Mouse (Mus musculus): ENCODE results near the gene Nrxn3. TPM values are rescaled to one million over a fixed set of nuclear protein-coding genes. Genes with fewer than 3 reads are reported as not detected.
A peak's percentile ranks its signal among the peaks of the same experiment; 100 is the strongest.

The Nrxn3 gene
- polyA plus RNA-seq, 1 experiment from 2014 or later = 96.9 TPM

GRCm38 (mm10) chr12:89710459-89710858, 987.8 kb downstream of the Nrxn3 start:
- Histone ChIP-seq H3K9me3 (ENCODE audit: control insufficient read depth, low read length) (no peaks in the 10 kb centered on the region), H3K4me3 (replicated peaks; ENCODE audit: low read length) (no peak overlapping the region), H3K9ac (no peak overlapping the region), H3K4me1 (replicated peaks; ENCODE audit: control insufficient read depth, insufficient read depth, low read length) (no peaks in the 10 kb centered on the region), H3K27ac (no peak overlapping the region), H3K4me2 (replicated peaks) (no peak overlapping the region), H3K27me3 (ENCODE audit: control insufficient read depth, insufficient read depth, low read length) (no peaks in the 10 kb centered on the region), H3K36me3 (replicated peaks; ENCODE audit: control insufficient read depth, insufficient read depth) (no peaks in the 10 kb centered on the region)
- no peak for ATAC-seq (ENCODE audit: low FRiP score)
- no peak for DNase-seq (ENCODE audit: low spot score)
- WGBS = 87% methylated on average over 5 of the region's 5 CpGs

GRCm38 (mm10) chr12:89711791-89712190, 989.1 kb downstream of the Nrxn3 start:
- Histone ChIP-seq H3K4me3 (replicated peaks; ENCODE audit: low read length) (no peak overlapping the region), H3K4me2 (replicated peaks) (no peak overlapping the region), H3K9ac (no peak overlapping the region), H3K27ac (no peak overlapping the region), H3K27me3 (ENCODE audit: control insufficient read depth, insufficient read depth, low read length) (no peaks in the 10 kb centered on the region), H3K4me1 (replicated peaks; ENCODE audit: control insufficient read depth, insufficient read depth, low read length) (no peaks in the 10 kb centered on the region), H3K36me3 (replicated peaks; ENCODE audit: control insufficient read depth, insufficient read depth) (no peaks in the 10 kb centered on the region), H3K9me3 (ENCODE audit: control insufficient read depth, low read length) (no peaks in the 10 kb centered on the region)
- ATAC-seq (ENCODE audit: low FRiP score) (no peak), DNase-seq (ENCODE audit: low spot score) (no peak)
- WGBS = 89% methylated on average over 1 of the region's 1 CpGs

GRCm38 (mm10) chr12:89719194-89720080, 996.8 kb downstream of the Nrxn3 start:
- Histone ChIP-seq H3K27ac (no peak overlapping the region), H3K9me3 (ENCODE audit: control insufficient read depth, low read length) (no peaks in the 10 kb centered on the region), H3K36me3 (replicated peaks; ENCODE audit: control insufficient read depth, insufficient read depth) (no peaks in the 10 kb centered on the region), H3K9ac (no peak overlapping the region), H3K4me3 (replicated peaks; ENCODE audit: low read length) (no peak overlapping the region), H3K4me1 (replicated peaks; ENCODE audit: control insufficient read depth, insufficient read depth, low read length) (no peaks in the 10 kb centered on the region), H3K4me2 (replicated peaks) (no peak overlapping the region), H3K27me3 (ENCODE audit: control insufficient read depth, insufficient read depth, low read length) (no peaks in the 10 kb centered on the region)
- DNase-seq (ENCODE audit: low spot score) (no peak), ATAC-seq (ENCODE audit: low FRiP score) (no peak)
- WGBS = 36% methylated on average over 8 of the region's 8 CpGs

GRCm38 (mm10) chr12:89720945-89721344, 998.3 kb downstream of the Nrxn3 start:
- H3K9ac ChIP-seq = no peak overlapping the region
- no peak overlapping the region for H3K4me3 ChIP-seq (replicated peaks; ENCODE audit: low read length)
- 74% methylated on average over 3 of the region's 3 CpGs for WGBS
- no peak overlapping the region for H3K27ac ChIP-seq
- H3K9me3 ChIP-seq (ENCODE audit: control insufficient read depth, low read length) = no peaks in the 10 kb centered on the region
- no peaks in the 10 kb centered on the region for H3K36me3 ChIP-seq (replicated peaks; ENCODE audit: control insufficient read depth, insufficient read depth)
- DNase-seq (ENCODE audit: low spot score) (no peak), ATAC-seq (ENCODE audit: low FRiP score) (no peak)
- no peak overlapping the region for H3K4me2 ChIP-seq (replicated peaks)
- H3K27me3 ChIP-seq (ENCODE audit: control insufficient read depth, insufficient read depth, low read length) = no peaks in the 10 kb centered on the region
- no peaks in the 10 kb centered on the region for H3K4me1 ChIP-seq (replicated peaks; ENCODE audit: control insufficient read depth, insufficient read depth, low read length)

GRCm38 (mm10) chr12:89722462-89722861, 999.8 kb downstream of the Nrxn3 start:
- WGBS = 89% methylated on average over 14 of the region's 14 CpGs
- no peaks in the 10 kb centered on the region for H3K4me1 ChIP-seq (replicated peaks; ENCODE audit: control insufficient read depth, insufficient read depth, low read length)
- H3K27ac ChIP-seq = no peak overlapping the region
- DNase-seq (ENCODE audit: low spot score) (no peak), ATAC-seq (ENCODE audit: low FRiP score) (no peak)
- H3K27me3 ChIP-seq (ENCODE audit: control insufficient read depth, insufficient read depth, low read length) = no peaks in the 10 kb centered on the region
- no peak overlapping the region for H3K4me2 ChIP-seq (replicated peaks)
- no peaks in the 10 kb centered on the region for H3K9me3 ChIP-seq (ENCODE audit: control insufficient read depth, low read length)
- no peaks in the 10 kb centered on the region for H3K36me3 ChIP-seq (replicated peaks; ENCODE audit: control insufficient read depth, insufficient read depth)
- H3K4me3 ChIP-seq (replicated peaks; ENCODE audit: low read length) = no peak overlapping the region
- H3K9ac ChIP-seq = no peak overlapping the region

GRCm38 (mm10) chr12:89724048-89724447, 1001.4 kb downstream of the Nrxn3 start:
- no peaks in the 10 kb centered on the region for H3K9me3 ChIP-seq (ENCODE audit: control insufficient read depth, low read length)
- DNase-seq (ENCODE audit: low spot score) (no peak), ATAC-seq (ENCODE audit: low FRiP score) (no peak)
- no peak overlapping the region for H3K9ac ChIP-seq
- no peaks in the 10 kb centered on the region for H3K27me3 ChIP-seq (ENCODE audit: control insufficient read depth, insufficient read depth, low read length)
- H3K4me1 ChIP-seq (replicated peaks; ENCODE audit: control insufficient read depth, insufficient read depth, low read length) = no peaks in the 10 kb centered on the region
- H3K4me3 ChIP-seq (replicated peaks; ENCODE audit: low read length) = no peak overlapping the region
- no peak overlapping the region for H3K4me2 ChIP-seq (replicated peaks)
- no peaks in the 10 kb centered on the region for H3K36me3 ChIP-seq (replicated peaks; ENCODE audit: control insufficient read depth, insufficient read depth)
- 56% methylated on average over 3 of the region's 3 CpGs for WGBS
- H3K27ac ChIP-seq = no peak overlapping the region

GRCm38 (mm10) chr12:89742326-89742725, 1019.6 kb downstream of the Nrxn3 start:
- Histone ChIP-seq H3K9ac (no peak overlapping the region), H3K4me1 (replicated peaks; ENCODE audit: control insufficient read depth, insufficient read depth, low read length) (no peaks in the 10 kb centered on the region), H3K4me2 (replicated peaks) (no peak overlapping the region), H3K27me3 (ENCODE audit: control insufficient read depth, insufficient read depth, low read length) (no peaks in the 10 kb centered on the region), H3K36me3 (replicated peaks; ENCODE audit: control insufficient read depth, insufficient read depth) (no peaks in the 10 kb centered on the region), H3K4me3 (replicated peaks; ENCODE audit: low read length) (no peak overlapping the region), H3K9me3 (ENCODE audit: control insufficient read depth, low read length) (no peaks in the 10 kb centered on the region), H3K27ac (no peak overlapping the region)
- DNase-seq (ENCODE audit: low spot score) (no peak), ATAC-seq (ENCODE audit: low FRiP score) (no peak)
- 54% methylated on average over 1 of the region's 1 CpGs for WGBS

GRCm38 (mm10) chr12:89742796-89743195, 1020.1 kb downstream of the Nrxn3 start:
- WGBS = 92% methylated on average over 2 of the region's 2 CpGs
- no peak for ATAC-seq (ENCODE audit: low FRiP score)
- Histone ChIP-seq H3K27ac (no peak overlapping the region), H3K4me2 (replicated peaks) (no peak overlapping the region), H3K27me3 (ENCODE audit: control insufficient read depth, insufficient read depth, low read length) (no peaks in the 10 kb centered on the region), H3K9ac (no peak overlapping the region), H3K9me3 (ENCODE audit: control insufficient read depth, low read length) (no peaks in the 10 kb centered on the region), H3K4me1 (replicated peaks; ENCODE audit: control insufficient read depth, insufficient read depth, low read length) (no peaks in the 10 kb centered on the region), H3K36me3 (replicated peaks; ENCODE audit: control insufficient read depth, insufficient read depth) (no peaks in the 10 kb centered on the region), H3K4me3 (replicated peaks; ENCODE audit: low read length) (no peak overlapping the region)
- no peak for DNase-seq (ENCODE audit: low spot score)

GRCm38 (mm10) chr12:89764191-89765082, 1041.8 kb downstream of the Nrxn3 start:
- peak; percentile 78 for ATAC-seq (ENCODE audit: low FRiP score)
- Histone ChIP-seq H3K4me2 (replicated peaks) (peak overlapping the region; percentile 19), H3K9ac (no peak overlapping the region), H3K4me3 (replicated peaks; ENCODE audit: low read length) (no peak overlapping the region), H3K9me3 (ENCODE audit: control insufficient read depth, low read length) (no peaks in the 10 kb centered on the region), H3K27ac (peak overlapping the region; percentile 45), H3K36me3 (replicated peaks; ENCODE audit: control insufficient read depth, insufficient read depth) (no peaks in the 10 kb centered on the region), H3K27me3 (ENCODE audit: control insufficient read depth, insufficient read depth, low read length) (no peaks in the 10 kb centered on the region), H3K4me1 (replicated peaks; ENCODE audit: control insufficient read depth, insufficient read depth, low read length) (peaks cover 17% of the 10 kb centered on the region)
- 30% methylated on average over 10 of the region's 10 CpGs for WGBS
- DNase-seq (ENCODE audit: low spot score) = peak; percentile 52

Data from hindbrain, embryonic 14.5 days (tissue).